Mouse (Mus musculus): ENCODE measurements around the gene Soat2. TPM values are rescaled to one million over a fixed set of nuclear protein-coding genes. Genes with fewer than 3 reads are reported as not detected.

Gene Soat2
- 5.9 and 6.2 TPM in 2 replicates for polyA plus RNA-seq (2015; fragmentation: Nextera tagmentation; extraction: Ambion mirVana)

- peak within 1 kb of the TSS; percentile 26 for H3K27ac ChIP-seq
- peak within 1 kb of the TSS; percentile 38 for H3K4me2 ChIP-seq
- 29% methylated on average over 20 of the region's 20 CpGs for WGBS
Measured at GRCm38 (mm10) chr15:102150301-102151135, at the start of gene Soat2. Gene Soat2 (plus strand): TSS chr15:102150526.

GRCm38 (mm10) chr15:102100996-102101671 lies 49.2 kb upstream of the Soat2 start:
- WGBS, result 16% methylated on average over 10 of the region's 10 CpGs
- Histone ChIP-seq H3K36me3 (peaks cover 9% of the 10 kb centered on the region), H3K4me2 (peak overlapping the region; percentile 83), H3K9ac (peak overlapping the region; percentile 48; the same call in 1 of the 2 replicates), H3K9me3 (no peaks in the 10 kb centered on the region), H3K27ac (peak overlapping the region; percentile 98), H3K4me1 (peaks cover 83% of the 10 kb centered on the region), H3K4me3 (replicated peaks) (peak overlapping the region; percentile 69), H3K27me3 (replicated peaks) (no peaks in the 10 kb centered on the region)
- ATAC-seq (ENCODE audit: insufficient read depth, low FRiP score, low read depth), result peak; percentile 36

More at GRCm38 (mm10) chr15:102150301-102151135, at the start of gene Soat2:
- H3K9ac ChIP-seq, result no peak within 1 kb of the TSS
- H3K4me3 ChIP-seq (replicated peaks), result no peak within 1 kb of the TSS; the same call in 1 of the 2 replicates
- H3K27me3 ChIP-seq (replicated peaks), result 0 out of 2 replicates have a peak, but pooled peaks cover 4% of the 10 kb centered on the region
- no peaks in the 10 kb centered on the region for H3K9me3 ChIP-seq
- no peaks in the 10 kb centered on the region for H3K36me3 ChIP-seq
- peak; percentile 65 for ATAC-seq (ENCODE audit: insufficient read depth, low FRiP score, low read depth)
- peaks cover 12% of the 10 kb centered on the region for H3K4me1 ChIP-seq

DNA sequence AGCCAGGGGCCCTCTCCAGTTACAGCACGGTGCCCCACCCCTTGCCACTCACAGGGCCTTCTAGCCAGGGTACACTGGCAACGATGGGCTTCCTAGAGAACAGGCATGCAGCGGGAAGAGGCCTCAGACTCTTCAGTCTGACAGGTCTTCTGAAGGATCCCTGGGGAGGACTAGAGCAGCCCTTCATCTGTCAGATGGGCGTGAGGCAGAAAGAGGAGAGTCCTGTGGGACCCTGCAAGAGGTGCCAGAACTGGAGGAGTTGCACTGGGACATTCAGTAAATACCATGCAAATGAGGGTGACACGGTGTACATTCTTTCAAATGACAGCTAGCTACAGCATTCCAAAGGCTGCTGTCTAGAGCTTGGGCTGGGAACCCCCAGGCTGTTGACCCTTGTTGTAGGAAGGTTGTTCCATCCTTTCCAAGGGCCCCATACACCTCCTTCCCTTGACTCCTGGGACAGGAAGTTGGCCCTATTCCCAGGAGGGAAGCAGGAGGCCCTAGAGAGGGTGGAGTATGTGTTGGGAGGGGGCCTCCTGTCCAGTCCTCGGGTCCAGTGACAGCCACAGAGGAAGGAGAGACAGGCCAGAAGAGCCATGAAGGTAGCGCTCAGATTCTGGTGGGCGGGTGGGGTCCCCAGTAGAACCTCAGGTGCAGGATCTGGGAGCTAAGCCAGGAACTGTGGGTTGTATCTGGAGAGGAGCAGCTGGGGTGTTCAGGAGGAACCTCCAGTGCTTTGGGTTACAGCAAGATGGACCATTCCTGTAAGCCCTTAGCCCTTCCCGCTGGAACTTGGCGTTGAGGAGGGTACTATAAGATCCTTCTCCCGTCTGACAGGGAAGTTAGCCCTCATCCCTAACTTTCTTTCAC lies 48.4 kb upstream of the Soat2 start:
- 0 out of 2 replicates have a peak, but pooled peaks cover 8% of the 10 kb centered on the region for H3K36me3 ChIP-seq
- no peaks in the 10 kb centered on the region for H3K9me3 ChIP-seq
- H3K27me3 ChIP-seq (replicated peaks), result no peaks in the 10 kb centered on the region
- H3K4me3 ChIP-seq (replicated peaks), result peak overlapping the region; percentile 69
- H3K27ac ChIP-seq, result peak overlapping the region; percentile 98
- peaks cover 91% of the 10 kb centered on the region for H3K4me1 ChIP-seq
- H3K9ac ChIP-seq, result 0 out of 2 replicates have a peak overlapping the region, but pooled peaks have one; percentile 30
- peak overlapping the region; percentile 83 for H3K4me2 ChIP-seq
- ATAC-seq (ENCODE audit: insufficient read depth, low FRiP score, low read depth), result peak; percentile 6; the same call in 1 of the 2 replicates
- 18% methylated on average over 11 of the region's 11 CpGs for WGBS

DNA sequence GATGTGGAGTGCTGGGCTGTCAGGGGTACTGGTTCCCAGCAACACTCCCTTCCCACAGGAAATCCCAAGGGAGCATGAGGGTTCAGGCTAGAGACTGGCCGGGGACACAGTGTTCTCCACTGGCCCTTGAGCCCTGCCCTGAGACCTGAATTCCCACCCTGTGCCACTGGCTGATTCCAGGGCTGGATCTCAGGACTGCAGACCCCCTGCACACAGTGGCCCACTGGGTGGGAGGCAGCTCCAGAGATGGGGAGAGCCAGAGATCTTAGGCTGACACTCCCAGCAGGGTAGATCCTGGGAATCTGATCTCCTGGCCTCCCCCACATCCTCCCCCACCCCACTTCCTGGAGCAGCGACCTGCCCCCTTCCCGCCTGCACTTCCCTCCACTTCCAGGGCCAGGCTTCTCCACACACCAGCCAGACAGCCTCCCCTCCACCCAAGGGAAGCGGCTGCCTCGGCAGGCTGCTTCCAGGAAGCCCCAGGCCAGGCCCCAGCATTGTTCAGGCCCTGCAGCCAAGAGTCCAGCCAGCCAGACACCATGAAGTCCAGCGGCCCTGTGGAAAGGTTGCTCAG lies 47.7 kb upstream of the Soat2 start:
- H3K27me3 ChIP-seq (replicated peaks), result no peaks in the 10 kb centered on the region
- 7% methylated on average over 6 of the region's 6 CpGs for WGBS
- peak overlapping the region; percentile 83 for H3K4me2 ChIP-seq
- no peaks in the 10 kb centered on the region for H3K9me3 ChIP-seq
- H3K4me3 ChIP-seq (replicated peaks), result peak overlapping the region; percentile 69
- H3K4me1 ChIP-seq, result peaks cover 93% of the 10 kb centered on the region
- peak overlapping the region; percentile 98 for H3K27ac ChIP-seq
- H3K9ac ChIP-seq, result peak overlapping the region; percentile 30; the same call in 1 of the 2 replicates
- no peak for ATAC-seq (ENCODE audit: insufficient read depth, low FRiP score, low read depth)
- peaks cover 6% of the 10 kb centered on the region; the same call in 1 of the 2 replicates for H3K36me3 ChIP-seq

- Histone ChIP-seq H3K9me3 (no peaks in the 10 kb centered on the region), H3K4me1 (peaks cover 88% of the 10 kb centered on the region), H3K4me2 (peak overlapping the region; percentile 83), H3K27ac (peak overlapping the region; percentile 98), H3K4me3 (replicated peaks) (peak overlapping the region; percentile 69), H3K9ac (peak overlapping the region; percentile 30; the same call in 1 of the 2 replicates), H3K36me3 (peaks cover 3% of the 10 kb centered on the region), H3K27me3 (replicated peaks) (no peaks in the 10 kb centered on the region)
- WGBS, result 11% methylated on average over 14 of the region's 14 CpGs
- no peak for ATAC-seq (ENCODE audit: insufficient read depth, low FRiP score, low read depth)
Measured at GRCm38 (mm10) chr15:102103371-102103946, 46.9 kb upstream of the Soat2 start.

GRCm38 (mm10) chr15:102103947-102104555 lies 46.3 kb upstream of the Soat2 start:
- whole genome bisulfite sequencing, result 31% methylated on average over 12 of the region's 12 CpGs
- Histone ChIP-seq H3K27ac (peak overlapping the region; percentile 98), H3K27me3 (replicated peaks) (no peaks in the 10 kb centered on the region), H3K4me1 (peaks cover 88% of the 10 kb centered on the region), H3K4me2 (peak overlapping the region; percentile 83), H3K4me3 (replicated peaks) (peak overlapping the region; percentile 69), H3K9me3 (no peaks in the 10 kb centered on the region), H3K36me3 (peaks cover 3% of the 10 kb centered on the region), H3K9ac (peak overlapping the region; percentile 30; the same call in 1 of the 2 replicates)
- ATAC-seq (ENCODE audit: insufficient read depth, low FRiP score, low read depth), result no peak

DNA sequence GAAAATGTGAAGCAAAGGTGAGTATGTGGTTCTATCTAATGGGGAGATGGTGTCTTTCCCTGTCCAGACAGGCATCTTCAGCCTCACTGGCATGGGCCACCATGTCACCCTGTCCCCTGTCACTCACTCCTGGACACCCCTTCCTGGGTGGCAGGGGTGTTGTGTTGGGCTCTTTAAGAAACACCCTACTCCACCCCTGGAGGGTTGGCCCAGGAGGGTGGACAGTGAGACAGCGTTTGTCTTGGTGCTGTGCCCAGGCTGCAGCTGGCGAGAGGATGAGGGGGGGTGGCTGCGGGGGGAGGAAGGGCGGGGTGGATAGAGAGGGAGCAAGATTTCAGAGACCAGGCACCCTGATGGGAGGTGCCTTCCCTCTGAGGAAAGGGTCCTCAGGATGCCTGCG lies 45.0 kb upstream of the Soat2 start:
- Histone ChIP-seq H3K9ac (no peak overlapping the region), H3K4me3 (replicated peaks) (no peak overlapping the region), H3K4me2 (peak overlapping the region; percentile 28; the same call in 1 of the 2 replicates), H3K36me3 (peaks cover 14% of the 10 kb centered on the region), H3K27me3 (replicated peaks) (no peaks in the 10 kb centered on the region), H3K4me1 (peaks cover 83% of the 10 kb centered on the region), H3K27ac (0 out of 2 replicates have a peak overlapping the region, but pooled peaks have one; percentile 1), H3K9me3 (no peaks in the 10 kb centered on the region)
- 42% methylated on average over 5 of the region's 5 CpGs for WGBS
- ATAC-seq (ENCODE audit: insufficient read depth, low FRiP score, low read depth), result no peak

DNA sequence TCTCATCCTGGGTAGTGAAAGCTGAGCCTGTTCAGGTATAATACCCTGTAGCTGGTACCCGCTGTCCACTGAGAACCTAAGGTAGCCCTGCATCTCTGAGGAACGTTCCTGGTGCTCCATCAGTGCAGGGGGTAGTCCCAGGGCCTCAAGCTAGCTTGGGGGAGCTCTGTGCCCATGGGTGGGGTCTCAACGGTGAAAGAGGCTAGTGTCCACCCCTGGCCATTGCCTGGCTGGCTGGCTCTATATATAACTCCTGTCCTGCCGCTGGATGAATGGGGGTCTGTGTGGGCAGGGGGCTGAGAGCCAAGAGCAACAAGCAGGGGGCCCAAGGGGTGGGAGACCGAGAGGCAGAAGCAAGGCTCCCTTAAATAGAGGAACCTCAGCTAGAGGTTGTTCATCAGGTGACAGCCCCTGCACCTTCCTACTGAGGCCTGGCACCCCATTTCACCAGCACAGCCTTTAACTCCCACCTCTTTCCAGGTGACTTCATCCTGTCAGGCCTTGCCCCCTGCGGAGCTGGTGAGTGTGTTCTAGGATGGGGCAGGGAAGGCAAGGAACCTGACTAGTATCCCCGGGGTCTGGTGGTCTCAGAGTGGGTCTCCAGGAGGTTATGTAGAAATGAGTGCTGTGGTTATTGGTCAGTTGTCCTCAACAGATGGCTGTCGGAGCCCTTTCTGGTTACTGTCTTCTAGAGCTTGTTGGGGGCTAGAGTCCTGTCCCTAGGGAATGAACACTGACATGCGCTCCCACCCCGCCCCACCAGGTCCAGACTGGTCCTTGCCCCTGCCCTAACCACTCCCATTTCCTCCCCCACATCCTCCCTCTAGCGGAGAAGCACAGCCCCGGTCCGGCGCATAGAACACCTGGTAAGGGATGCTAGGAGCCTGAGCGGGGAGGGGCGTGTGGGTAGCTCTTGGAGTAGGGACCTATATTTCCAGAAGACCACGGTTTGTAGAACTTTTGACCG lies 44.3 kb upstream of the Soat2 start:
- Histone ChIP-seq H3K27me3 (replicated peaks) (no peaks in the 10 kb centered on the region), H3K4me1 (peaks cover 76% of the 10 kb centered on the region), H3K9me3 (no peaks in the 10 kb centered on the region), H3K27ac (no peak overlapping the region), H3K4me2 (peak overlapping the region; percentile 51), H3K36me3 (peaks cover 21% of the 10 kb centered on the region), H3K9ac (no peak overlapping the region), H3K4me3 (replicated peaks) (no peak overlapping the region; the same call in 1 of the 2 replicates)
- WGBS, result 45% methylated on average over 18 of the region's 18 CpGs
- ATAC-seq (ENCODE audit: insufficient read depth, low FRiP score, low read depth), result no peak

GRCm38 (mm10) chr15:102106754-102107456 lies 43.4 kb upstream of the Soat2 start:
- Histone ChIP-seq H3K4me3 (replicated peaks) (peak overlapping the region; percentile 28), H3K27me3 (replicated peaks) (no peaks in the 10 kb centered on the region), H3K27ac (no peak overlapping the region), H3K9ac (no peak overlapping the region), H3K4me1 (peaks cover 68% of the 10 kb centered on the region), H3K4me2 (peak overlapping the region; percentile 51), H3K36me3 (peaks cover 26% of the 10 kb centered on the region), H3K9me3 (no peaks in the 10 kb centered on the region)
- no peak for ATAC-seq (ENCODE audit: insufficient read depth, low FRiP score, low read depth)
- 29% methylated on average over 38 of the region's 38 CpGs for WGBS
